Mouse (Mus musculus): Measurements from ENCODE around the gene Srms. TPM values are rescaled to one million over a fixed set of nuclear protein-coding genes. Genes with fewer than 3 reads are reported as not detected.

The Srms gene
- not detected for total RNA-seq (2023)

GRCm38 (mm10) chr2:181213021-181213445 is at the start of gene Srms:
Srms (minus strand) TSS chr2:181213185.

GRCm38 (mm10) chr2:181241602-181242313 is 28.8 kb upstream of the Srms start, which contains the start of gene Helz2:
Helz2 (minus strand) TSS chr2:181242027.

GRCm38 (mm10) chr2:181219538-181220216 is 6.7 kb upstream of the Srms start, which contains the start of gene Fndc11:
Fndc11 (plus strand) TSS chr2:181220013.

DNA sequence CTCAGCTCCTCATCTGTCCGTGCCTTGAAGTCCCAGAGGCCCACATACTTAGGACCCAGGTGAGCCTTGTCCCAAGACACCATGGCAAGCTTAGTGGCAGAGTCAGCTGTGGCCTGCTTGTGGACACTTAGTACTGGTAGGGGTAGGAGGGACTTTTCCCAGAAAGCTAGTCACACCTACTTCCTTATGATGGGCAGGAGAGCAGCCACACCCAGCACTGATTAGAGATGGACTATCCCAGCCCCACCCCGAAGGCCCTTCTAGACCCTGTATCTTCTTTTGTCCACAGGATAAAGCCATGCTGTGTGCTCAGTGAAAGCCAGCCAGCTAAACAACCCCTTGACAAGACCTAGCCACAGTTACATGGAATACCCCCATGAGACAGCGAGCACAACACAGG is 10.6 kb downstream of the Srms start, which contains the start of gene Ptk6:
Gene Ptk6, minus strand, starts transcription at position 368 of the 400 bp plus-strand sequence.

DNA sequence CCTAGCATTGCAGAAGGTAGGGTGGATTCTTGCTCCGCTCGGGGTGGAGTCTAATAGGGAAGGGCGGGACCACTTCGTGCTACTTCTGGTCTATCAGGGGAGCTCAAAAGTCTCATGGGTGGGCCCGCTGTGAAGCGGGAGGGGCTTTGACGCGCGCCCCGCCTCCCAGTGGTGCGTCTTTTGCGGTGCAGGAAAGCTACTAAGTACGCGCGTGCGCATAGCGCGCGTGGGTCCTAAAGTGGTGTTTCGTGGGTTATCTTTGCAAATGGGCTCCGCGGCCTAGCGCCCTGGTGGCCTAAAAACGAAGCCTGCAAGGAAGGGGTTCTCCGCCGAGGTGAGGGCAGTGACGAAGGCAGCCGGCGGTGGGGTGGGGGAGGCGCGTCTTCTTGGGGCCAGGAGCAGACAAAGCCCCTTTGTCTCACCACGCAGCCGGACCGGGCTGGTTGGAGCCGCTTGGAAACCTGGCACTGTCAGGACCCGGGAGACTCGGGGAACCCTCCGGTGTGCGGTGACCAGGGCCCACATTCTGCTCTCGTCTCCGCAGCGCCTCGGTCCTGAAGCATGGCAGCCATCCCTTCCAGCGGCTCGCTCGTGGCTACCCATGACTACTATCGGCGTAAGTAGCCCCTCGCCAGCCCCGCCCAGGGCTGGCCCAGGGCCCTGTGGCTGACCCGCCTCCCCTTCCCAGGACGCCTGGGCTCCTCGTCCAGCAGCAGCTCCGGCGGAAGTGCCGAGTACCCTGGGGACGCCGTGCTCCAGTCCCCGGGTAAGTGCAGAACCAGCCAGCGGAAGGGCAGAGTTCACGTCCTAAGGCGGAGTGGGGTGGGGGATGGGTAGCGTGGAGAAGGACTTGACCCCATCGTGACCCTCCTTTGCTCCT is 25.6 kb downstream of the Srms start, which contains the start of gene Ppdpf:
Gene Ppdpf, plus strand, starts transcription at position 127 of the 880 bp plus-strand sequence.

DNA sequence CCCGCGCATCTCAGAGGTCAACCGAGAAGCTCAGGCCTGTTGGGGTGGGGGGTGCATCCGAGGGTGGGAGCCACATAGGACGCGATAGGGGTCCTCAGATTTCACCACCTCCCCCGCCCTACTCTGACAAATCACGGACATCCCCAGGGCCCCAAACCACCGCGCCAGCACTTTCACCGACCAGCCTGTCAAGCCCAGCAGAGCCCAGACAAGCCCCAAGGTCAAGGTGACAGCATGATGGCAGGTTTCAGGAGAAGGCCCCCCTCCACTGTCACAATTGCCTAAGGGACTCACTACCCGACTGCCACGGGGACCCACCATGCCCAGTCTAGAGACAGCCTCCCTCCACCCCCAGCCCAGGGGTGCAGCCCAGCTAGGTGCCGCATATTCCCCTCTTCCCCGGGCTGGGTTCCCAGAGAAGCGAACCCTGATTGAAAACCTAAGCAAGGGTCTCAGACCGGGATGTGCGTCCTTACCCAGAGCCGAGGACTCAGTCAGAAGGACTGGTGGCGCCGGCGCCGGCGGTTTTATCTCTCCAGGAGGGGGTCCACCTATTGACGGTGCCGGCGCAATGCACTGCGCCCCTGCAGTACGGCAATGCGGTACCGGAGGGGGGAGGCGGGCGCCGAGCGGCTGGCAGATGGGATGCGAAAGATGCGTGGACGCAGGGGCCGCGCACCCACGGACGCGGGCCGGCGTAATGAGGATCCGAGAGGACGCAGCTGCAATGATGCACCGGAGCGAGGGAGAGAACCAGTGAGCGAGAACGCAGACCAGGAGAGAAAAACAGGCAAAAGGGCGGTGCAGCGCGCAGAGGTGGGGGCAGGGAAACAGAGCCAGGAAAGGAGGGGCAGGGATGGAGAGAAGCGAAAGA is 56.5 kb downstream of the Srms start, which contains the start of gene Eef1a2:
Gene Eef1a2, minus strand, starts transcription at position 767 of the 874 bp plus-strand sequence.

Other genes with a start within 250 kb of the Srms start
- gene Arfgap1, start 246.0 kb downstream of the Srms start, total RNA-seq (2023) = 10 to 100 TPM; 43.4 to 45.8 TPM
- gene Col20a1, start 226.7 kb downstream of the Srms start, total RNA-seq (2023) = 1 to 10 TPM; 1.3 to 2.0 TPM
- not detected for gene Chrna4, start 169.6 kb downstream of the Srms start, total RNA-seq (2023)
- gene Kcnq2, start 77.9 kb downstream of the Srms start, total RNA-seq (2023) = under 1 TPM in 1 of 2 experiments, not detected in 1; 0.20 TPM
- not detected for gene Eef1a2, start 56.2 kb downstream of the Srms start, total RNA-seq (2023)
- 10 to 100 TPM; 19.0 to 24.2 TPM for gene Ppdpf, start 25.9 kb downstream of the Srms start, total RNA-seq (2023)
- gene Ptk6, start 10.4 kb downstream of the Srms start, total RNA-seq (2023) = not detected
- not detected for gene Fndc11, start 6.8 kb upstream of the Srms start, total RNA-seq (2023)
- 10 to 100 TPM; 43.2 to 49.9 TPM for gene Helz2, start 28.8 kb upstream of the Srms start, total RNA-seq (2023)
- gene Gmeb2, start 74.8 kb upstream of the Srms start, total RNA-seq (2023) = 10 to 100 TPM; 29.6 to 32.9 TPM
- gene Stmn3, start 101.3 kb upstream of the Srms start, total RNA-seq (2023) = not detected
- gene Rtel1, start 106.6 kb upstream of the Srms start, total RNA-seq (2023) = 10 to 100 TPM; 44.1 to 45.7 TPM
- 10 to 100 TPM; 24.2 to 26.4 TPM for gene Zgpat, start 151.7 kb upstream of the Srms start, total RNA-seq (2023)
- 10 to 100 TPM; 31.6 to 33.2 TPM for gene Arfrp1, start 152.2 kb upstream of the Srms start, total RNA-seq (2023)
- 10 to 100 TPM; 24.7 to 25.8 TPM for gene Lime1, start 166.9 kb upstream of the Srms start, total RNA-seq (2023)
- 1 to 10 TPM; 1.6 to 2.0 TPM for gene Zbtb46, start 246.2 kb upstream of the Srms start, total RNA-seq (2023)